Mouse (Mus musculus) inflammation-experienced regulatory T-cells (primary cell): ENCODE data around the gene B130006D01Rik. TPM values are rescaled to one million over a fixed set of nuclear protein-coding genes. Genes with fewer than 3 reads are reported as not detected.

ENCODE experiments used
- polyA plus RNA-seq, 2 experiments: library from polyadenylated mRNA; unstranded; fragments of 100-300 nt; shearing (Covaris generic); gene quantifications; one replicate each; pipeline ENCODE4 v1.2.1; 2017

Gene B130006D01Rik
- 1 to 10 TPM; 1.2 to 1.3 TPM for polyA plus RNA-seq

DNA sequence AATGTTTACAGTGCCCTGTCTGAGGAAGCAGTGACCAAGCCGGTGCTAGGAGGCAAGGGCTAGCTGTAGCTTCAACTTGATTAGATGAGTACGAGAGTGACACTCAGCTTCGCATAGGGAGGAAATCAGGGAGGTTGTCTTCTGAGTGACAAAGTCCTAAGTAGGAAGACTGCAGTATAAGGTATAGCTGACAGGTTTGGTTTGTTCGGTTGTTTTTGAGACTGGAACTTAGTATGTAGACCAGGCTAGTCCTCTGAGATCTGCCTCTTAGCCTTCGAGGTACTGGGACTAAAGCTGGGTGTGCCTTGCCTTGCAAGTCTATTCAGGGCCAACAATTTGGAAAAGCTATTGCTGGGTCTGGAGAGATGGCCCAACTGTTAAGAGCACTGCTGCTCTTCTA, at the start of gene B130006D01Rik:
B130006D01Rik (plus strand) TSS at position 301 of the 400 bp plus-strand sequence.

DNA sequence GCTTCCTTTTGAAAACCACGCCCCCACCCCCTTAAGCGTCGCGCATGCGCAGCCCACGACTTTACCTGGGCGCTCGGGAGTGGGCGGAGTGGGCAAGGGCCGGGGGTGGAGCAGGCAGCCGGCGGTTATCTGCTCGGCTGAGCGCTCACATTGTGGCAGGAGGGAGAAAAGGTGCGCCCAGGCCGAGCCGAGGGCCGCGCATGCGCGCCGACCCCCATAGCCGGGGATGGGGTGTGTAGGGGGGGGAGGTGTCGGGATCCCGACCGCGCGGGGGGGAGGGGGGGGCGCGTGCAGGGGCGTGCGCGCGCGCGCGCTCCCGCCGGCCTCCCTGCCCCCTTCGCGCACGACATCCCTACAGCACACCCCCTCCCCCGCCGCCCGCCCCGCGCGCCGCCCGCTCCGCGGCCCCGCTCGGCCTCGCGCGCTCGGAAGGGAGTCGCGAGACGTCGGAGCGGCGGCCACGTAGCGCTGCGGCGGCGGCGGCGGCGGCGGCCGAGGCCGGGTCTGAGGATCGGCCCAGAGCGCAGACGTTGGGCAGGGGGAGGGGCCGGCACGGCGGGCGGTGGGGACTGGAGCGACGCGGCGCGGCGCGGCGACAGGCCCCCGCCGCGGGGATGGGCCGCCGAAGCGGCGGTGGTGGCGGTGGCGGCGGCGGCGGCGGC, 10.7 kb upstream of the B130006D01Rik start, which contains the start of gene Zfp652:
Zfp652 (plus strand) TSS at position 111 of the 662 bp plus-strand sequence.

Other genes with a start within 250 kb of the B130006D01Rik start
- not detected for gene Nxph3, start 209.0 kb upstream of the B130006D01Rik start, polyA plus RNA-seq
- gene Ngfr, start 135.9 kb upstream of the B130006D01Rik start, polyA plus RNA-seq: not detected
- 10 to 100 TPM; 66.5 to 68.5 TPM for gene Phb, start 56.6 kb upstream of the B130006D01Rik start, polyA plus RNA-seq
- gene Zfp652, start 10.9 kb upstream of the B130006D01Rik start, polyA plus RNA-seq: 10 to 100 TPM; 11.4 to 22.0 TPM
- not detected for gene Phospho1, start 100.9 kb downstream of the B130006D01Rik start, polyA plus RNA-seq
- 10 to 100 TPM; 29.6 to 32.0 TPM for gene Gngt2, start 113.6 kb downstream of the B130006D01Rik start, polyA plus RNA-seq
- 10 to 100 TPM; 52.3 to 53.0 TPM for gene Abi3, start 118.9 kb downstream of the B130006D01Rik start, polyA plus RNA-seq
- under 1 TPM in 1 of 2 experiments, not detected in 1; 0.14 TPM for gene B4galnt2, start 191.3 kb downstream of the B130006D01Rik start, polyA plus RNA-seq